Mouse (Mus musculus): ENCODE data around the gene Cys1.

DNA sequence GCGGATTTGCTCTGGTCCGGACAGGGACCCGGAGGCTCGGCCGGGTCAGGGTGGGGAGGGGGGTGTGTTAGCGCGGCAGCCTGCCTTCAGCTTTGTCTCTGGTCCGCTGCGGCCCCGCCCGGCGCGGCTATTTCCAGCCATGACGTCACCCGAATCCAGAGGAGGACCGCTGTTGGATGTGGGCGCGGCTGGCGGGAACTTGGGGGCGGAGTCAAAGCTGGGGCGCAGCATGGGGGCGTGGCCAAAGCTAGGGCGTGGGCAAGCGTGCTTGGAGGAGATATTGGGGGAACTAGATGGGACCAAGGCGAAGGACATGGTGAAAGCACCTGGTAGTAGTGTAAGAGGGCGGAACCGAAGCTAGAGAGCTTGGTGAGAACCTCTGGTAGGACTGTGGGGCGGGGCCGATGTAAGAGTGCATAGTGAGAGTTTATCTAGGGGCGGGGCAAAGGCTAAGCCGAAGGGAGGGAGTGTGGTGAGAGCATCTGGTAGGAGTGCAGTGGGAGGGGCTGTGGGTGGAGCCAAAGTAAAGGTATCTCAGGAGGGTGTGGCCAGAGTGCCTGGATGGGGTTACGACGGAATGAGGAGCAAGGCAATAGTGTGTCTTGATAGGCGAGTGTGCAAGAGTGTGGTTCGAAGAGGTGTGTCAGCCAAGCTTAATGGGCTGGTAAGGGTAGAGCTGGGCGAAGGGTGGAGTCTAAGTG, 29.8 kb downstream of the Cys1 start:
- TF ChIP-seq CTCF (conservative IDR thresholded peaks at IDR 0.05; ENCODE audit: low read length), result no peak
- TF ChIP-seq POU5F1 (IDR thresholded peaks at IDR 0.05; ENCODE audit: borderline replicate concordance, low read length), result no peak
